Mouse (Mus musculus): ENCODE measurements around the gene Eif5a2.
A peak's percentile ranks its signal among the peaks of the same experiment; 100 is the strongest.
"Not testable (repeated sequence)": the region's sequence is repeated elsewhere in the genome, so short reads cannot be mapped to it uniquely, and the experiment has no call there.

Gene Eif5a2

DNA sequence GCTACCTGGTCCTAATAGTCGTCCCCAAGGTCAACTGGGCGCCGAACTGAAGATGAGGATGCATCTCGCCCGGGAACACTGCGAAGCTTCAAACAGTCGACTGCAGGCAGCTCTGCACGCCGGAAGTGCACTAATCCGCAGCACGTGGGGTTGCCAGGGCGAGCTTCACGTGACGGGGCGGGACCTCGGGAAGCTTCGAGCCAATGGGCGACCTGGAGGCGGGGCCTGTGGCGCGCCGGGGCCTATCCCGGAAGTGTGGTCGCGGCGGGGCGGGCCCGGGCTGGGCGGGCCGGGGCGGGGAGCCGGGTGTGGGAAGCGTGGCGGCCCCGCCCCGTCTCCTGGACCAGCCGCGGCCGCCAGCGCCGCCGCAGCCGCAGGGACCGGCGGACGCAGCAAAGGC, at the start of gene Eif5a2:
Gene Eif5a2 (plus strand): TSS at position 283 of the 400 bp plus-strand sequence.
- DNase-seq (ENCODE audit: low spot score): peak; percentile 95

DNA sequence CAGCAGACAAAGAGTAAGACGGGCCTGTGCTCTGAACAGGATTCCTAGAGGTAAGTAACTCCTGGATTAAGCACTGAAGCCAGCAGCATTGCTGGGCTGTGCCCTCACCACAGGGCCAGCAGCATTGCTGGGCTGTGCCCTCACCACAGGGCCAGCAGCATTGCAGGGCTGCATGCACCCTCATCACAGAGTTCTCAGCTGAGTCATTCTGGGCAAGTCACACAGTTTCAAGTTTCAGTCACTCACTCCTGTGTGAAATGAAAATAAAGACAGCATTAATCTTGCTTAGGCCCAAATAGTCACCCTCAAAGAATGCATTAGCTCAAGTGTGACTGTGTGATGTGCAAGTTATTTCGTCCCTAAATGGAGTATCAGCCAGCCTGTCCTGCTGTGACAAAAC, 46.4 kb upstream of the Eif5a2 start:
- DNase-seq (ENCODE audit: low spot score): no peak

DNA sequence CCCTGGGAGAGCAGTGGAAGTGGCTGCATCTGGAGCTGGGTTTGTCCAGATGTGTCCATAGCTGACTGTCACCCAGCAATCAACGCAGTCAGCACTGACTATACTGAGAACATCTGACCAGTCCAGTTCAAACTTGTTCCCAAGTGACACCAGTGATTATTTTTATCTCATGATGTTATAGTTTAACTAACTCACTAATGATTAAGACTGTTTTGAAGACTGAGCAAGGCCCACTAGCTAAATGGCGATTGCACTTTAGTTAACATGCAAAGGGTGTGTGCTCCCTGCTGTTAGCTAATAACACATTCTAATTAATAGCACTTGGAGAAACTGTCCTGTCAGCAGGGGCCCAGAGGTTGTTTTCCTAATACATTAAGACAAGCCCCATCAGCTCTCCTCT, 44.1 kb upstream of the Eif5a2 start:
- no peak for DNase-seq (ENCODE audit: low spot score)

DNA sequence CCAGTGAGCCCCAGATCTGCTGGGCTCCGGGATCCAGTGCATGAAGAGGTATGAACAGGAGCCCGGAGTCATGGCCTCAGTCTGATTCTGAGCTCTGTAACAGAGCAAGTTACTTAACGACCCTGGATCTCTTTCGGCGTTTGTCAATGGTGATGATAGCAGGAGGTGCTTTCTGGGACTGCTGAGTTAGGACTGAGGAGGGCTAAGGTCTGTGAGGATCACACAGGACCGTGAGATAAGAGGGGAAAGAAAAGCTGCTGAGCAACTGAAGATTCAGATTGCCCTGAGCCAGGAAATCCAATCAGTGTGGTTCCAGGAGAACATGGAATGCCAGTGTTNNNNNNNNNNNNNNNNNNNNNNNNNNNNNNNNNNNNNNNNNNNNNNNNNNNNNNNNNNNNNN, 40.7 kb upstream of the Eif5a2 start:
- DNase-seq (ENCODE audit: low spot score): no peak

DNA sequence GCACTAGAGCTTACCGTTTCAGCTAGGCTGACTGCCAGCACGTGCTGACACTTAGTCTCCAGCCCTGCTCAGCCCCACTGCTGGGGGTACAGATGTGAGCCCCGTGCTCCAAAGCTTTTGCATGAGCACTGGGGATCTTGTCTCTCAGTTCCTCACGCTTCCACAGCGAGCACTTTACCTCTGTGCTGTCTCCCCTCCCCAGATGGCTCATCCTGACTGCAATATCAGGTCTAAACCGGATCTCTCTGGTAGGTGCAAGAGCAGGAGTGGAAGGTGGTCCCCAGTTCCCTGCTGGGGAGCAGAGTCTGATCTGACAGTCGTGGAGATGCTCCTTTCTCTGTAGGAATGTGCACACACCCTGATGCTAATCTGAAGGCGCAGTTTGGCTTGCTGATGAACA, 37.8 kb upstream of the Eif5a2 start:
- DNase-seq (ENCODE audit: low spot score): no peak

DNA sequence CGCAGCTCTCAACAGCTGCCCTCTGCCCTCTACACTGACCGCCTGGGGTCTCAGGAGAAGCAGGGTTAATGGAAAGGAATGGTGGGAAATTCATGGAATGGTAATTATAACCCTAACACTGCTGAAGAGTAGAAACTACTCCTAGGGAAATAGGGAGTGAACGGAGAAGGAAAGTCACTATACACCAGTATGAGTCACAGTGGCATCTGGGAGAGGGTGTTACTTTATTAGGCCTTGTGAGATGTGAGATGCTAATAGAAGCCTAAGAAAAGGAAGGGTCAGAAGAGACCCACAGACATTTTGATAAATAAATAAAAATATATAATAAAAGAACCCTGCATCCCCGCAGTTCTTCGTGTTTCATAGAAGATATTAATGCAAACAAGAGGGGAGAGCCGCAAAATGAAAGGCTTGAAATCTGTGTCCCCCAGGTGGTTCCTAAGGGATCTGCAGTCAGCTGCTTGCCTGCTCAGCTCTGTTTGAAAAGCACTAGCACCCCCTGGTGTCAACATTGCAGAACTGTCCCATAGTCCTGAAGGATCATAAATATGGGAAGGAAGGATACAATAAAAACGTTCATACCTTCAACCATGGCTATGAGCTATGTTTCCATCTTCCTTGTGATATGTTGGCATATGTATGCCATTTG, 35.1 kb upstream of the Eif5a2 start:
- peak; percentile 62 for DNase-seq (ENCODE audit: low spot score)

DNA sequence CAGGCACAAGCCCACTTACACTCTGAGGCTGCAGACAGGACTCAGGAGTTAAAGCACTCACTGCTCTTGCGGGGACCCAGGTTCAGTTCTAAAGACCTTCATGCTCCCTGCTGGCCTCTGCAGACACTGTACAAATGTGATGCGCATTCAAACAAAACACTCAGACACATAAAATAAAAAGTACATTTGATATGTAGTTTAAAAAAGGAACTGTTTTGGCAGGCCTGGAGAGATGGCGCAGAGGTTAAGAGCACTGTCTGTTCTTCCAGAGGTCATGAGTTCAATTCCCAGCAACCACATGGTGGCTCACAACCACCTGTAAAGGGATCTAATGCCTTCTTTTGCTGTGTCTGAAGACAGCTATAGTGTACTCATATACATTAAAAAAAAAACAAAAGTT, 32.9 kb upstream of the Eif5a2 start:
- no peak for DNase-seq (ENCODE audit: low spot score)

DNA sequence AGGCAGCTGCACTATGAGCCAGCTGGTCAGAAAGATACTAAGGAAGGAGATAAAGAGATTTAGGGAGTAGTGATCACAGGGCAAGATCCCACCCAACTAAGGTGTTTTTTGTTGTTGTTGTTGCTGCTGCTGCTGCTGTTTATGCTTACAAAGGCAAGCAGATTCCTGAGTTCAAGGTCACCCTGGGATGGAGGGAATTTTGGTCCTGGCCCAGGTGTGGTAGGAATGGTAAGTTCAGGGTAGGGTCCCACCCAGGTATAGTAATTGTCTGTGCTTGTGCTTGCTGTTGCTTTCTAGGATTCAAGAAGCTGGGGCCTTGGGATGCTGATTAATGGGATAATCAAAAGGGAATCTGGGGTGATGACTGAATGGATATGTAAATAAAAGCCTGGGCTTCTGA, 32.1 kb upstream of the Eif5a2 start:
- DNase-seq (ENCODE audit: low spot score): no peak

DNA sequence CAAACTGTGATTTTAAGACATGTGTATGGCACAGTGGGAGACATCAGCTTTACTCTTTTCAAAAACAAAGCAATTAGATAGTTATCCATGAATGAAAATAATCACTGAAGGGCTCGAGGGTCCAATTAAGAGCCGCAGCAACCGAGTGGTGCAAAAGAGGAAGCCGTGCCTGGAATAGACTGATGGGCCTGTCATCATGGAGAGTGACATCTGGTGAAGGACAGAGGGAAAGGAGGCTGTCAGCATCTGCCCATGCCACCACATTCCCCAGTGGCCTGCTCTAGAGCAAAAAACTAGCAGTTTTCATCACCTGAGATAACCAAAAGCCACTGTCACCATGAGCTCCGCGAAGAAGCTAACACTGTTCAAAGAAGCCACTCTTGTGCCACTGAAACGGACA, 25.6 kb upstream of the Eif5a2 start:
- DNase-seq (ENCODE audit: low spot score): no peak

DNA sequence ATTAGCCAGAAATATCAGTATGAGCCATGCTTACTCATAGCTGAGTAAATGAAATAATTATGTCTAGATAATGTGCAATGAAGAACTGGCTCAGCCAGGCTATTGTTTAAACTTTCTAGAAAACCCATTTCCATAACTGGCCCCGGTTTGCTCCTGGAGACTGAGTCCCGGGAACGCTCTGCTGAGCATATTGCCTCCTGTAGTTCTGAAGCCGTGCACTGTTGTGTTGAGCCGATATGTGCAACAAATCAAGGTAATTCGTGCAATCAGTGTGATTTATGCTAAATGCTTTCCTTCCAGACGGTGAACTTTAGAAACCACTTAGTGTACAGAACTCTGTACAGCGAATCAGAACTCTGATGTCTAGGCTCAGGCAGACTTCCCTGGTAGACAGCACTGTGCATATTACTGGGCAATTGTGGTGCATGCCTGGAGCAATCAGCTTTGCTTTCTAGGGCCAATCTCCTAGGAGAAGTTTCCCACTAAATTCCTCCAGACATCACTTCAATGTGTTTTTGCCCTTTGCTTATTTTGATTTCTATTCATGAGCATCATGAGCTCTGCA, 19.8 kb upstream of the Eif5a2 start:
- no peak for DNase-seq (ENCODE audit: low spot score)

DNA sequence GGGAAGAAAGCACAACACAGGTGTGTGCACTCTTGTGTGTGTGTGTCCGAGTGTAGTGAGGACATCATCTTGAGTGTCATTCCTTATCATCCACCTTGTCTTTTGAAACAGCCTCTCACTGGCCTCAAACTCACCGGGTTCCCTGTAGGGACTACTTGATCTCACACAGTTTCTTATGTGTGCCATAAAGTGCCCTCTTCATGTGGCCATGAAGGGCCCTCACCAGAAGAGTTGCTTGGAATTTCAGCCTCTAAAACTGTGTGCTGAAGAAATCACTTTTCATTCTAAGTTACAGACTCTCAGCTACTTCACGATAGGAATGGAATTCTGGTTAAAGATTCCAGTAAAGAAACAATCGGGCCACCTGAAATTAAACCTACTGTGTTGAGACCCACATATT, 14.1 kb upstream of the Eif5a2 start:
- DNase-seq (ENCODE audit: low spot score): no peak

DNA sequence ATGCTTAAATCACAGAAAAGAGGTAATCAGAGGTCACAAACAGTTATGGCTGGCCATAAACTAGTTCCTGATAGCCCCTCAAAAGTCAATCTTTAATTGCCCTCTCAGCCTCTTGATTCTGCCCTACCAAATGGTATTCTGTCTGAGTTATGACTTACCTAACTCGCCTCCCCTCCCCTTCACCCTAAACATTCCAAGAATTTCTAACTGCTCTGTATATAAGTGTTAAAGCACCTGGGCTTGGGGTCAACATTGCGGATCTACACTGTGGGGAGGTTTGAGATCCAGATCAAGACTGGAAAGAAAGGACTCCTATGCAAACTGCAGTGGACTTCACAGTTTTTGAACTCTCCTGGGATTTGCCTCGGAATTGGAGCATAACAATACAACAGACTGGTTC, 12.9 kb upstream of the Eif5a2 start:
- DNase-seq (ENCODE audit: low spot score): no peak

DNA sequence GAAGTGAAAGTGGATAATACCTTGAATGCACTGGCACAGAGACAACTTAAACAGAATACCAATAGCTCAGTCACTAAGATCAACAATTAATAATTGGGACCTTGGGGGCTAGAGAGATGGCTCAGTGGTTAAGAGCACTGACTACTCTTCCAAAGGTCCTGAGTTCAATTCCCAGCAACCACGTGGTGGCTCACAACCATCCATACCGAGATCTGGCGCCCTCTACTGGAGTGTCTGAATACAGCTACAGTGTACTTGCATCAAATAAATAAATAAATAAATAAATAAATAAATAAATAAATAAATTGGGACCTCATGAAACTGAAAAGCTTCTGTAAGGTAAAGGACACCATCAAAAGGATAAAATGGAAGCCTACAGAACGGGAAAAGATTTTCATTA, 8.2 kb upstream of the Eif5a2 start:
- DNase-seq (ENCODE audit: low spot score): not testable (repeated sequence)

DNA sequence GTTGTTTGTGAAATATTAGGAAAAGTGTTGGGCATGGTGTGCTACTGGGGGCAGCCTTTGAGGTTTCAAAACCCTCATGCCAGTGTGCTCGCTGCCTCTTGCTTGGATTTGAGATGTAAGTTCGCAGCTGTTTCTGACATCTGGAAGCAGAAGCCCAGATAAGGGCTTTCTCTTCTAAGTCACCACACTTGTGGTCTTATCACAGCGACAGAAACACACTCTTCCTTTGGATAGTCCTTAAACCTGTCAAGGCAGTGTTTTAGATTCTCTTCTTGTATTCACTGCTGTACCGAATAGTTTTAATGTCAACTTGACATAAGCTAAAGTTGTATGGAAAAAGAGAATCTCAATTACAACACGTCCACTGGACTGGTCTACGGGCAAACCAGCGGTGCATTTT, 5.7 kb upstream of the Eif5a2 start:
- DNase-seq (ENCODE audit: low spot score): no peak

DNA sequence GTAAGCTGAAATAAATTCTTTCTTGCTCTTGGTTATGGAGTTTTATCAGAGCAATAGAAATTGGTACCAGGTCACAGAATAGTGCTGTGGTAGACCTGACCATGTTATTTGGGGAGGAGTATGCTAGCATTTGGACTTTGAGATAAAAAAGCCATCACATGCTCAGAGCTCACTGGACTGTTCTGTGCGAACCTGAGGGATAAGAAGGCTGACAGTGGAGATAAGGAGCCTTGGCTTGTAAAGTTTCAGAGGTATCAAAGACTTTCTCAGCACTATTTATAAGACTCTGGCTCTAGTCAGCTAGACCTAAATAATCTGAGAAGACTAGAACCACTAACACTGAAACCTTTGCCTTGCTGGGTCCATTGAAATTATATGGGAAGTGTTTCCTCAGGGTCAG, 5.1 kb upstream of the Eif5a2 start:
- no peak for DNase-seq (ENCODE audit: low spot score)

DNA sequence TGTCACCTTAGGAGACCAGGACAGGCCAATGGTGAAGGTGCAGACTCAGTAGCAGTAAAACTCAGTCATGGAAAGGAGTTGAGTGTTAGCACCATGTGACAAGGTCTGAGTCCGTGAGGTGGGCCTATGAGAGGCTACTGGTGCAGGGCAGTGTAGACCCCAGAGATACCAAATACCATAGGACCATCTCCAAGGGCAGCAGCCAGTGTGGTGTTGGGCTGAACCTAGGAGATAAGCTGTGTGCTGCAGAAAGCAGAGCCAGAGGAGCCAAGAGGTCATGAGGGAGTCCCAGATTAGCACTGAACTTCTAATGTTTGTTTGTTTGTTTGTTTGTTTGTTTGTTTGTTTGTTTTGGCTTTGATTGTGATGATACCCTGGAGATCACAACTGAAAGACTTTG, 4.6 kb upstream of the Eif5a2 start:
- no peak for DNase-seq (ENCODE audit: low spot score)

DNA sequence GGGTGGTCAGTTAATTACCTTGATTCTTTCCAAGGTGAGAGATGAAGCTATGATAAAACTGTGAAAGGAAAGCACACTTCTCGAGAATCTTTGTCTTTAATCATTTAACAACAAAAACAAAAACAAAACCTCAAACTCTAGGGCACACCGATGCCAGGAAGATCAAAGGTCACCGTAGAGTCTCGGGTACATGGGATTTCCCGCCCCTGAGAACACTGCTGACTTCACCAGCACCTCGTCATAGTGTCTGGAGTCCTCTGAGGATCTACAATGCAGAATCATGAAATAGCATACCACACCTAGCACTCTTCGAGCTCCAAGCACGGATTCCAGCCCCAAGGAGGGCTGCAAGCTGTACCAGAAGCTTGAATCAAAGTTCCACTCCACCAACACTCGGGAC, 565 bp upstream of the Eif5a2 start:
- peak; percentile 1 for DNase-seq (ENCODE audit: low spot score)

DNA sequence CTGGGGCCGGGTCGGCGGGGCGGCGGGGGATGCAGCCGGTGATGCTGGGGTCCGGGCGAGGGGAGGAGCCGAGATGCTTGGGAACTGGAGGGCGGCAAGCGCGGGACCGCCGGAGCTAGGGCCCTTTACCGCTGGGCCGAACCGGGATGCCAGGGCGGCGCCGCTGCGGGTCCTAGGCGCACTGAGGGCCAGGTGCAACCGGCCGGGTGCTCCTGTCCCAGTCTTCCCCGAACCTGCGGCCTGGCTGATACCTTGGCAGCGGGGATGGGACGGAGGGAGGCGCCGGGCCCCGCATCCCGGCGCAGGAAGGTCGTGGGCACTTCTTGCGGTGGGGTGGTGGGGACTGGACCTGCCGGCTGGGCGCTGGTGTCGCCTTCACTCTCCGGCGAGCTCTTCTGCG, 346 bp downstream of the Eif5a2 start:
- DNase-seq (ENCODE audit: low spot score): no peak

DNA sequence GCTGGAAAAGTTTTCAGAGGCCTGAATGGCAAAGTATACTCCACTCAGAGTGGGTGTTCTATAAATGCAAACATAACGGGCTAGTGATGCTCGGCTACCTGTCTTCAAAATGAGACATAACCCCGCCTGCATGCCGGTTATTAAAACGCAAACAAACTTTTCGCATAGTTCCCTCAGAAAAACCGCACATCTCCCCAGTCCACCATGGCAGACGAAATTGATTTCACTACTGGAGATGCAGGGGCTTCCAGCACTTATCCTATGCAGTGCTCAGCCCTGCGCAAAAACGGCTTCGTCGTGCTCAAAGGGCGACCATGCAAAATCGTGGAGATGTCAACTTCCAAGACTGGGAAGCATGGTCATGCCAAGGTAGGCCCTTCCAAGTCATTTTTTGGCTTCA, 772 bp downstream of the Eif5a2 start:
- DNase-seq (ENCODE audit: low spot score): no peak

DNA sequence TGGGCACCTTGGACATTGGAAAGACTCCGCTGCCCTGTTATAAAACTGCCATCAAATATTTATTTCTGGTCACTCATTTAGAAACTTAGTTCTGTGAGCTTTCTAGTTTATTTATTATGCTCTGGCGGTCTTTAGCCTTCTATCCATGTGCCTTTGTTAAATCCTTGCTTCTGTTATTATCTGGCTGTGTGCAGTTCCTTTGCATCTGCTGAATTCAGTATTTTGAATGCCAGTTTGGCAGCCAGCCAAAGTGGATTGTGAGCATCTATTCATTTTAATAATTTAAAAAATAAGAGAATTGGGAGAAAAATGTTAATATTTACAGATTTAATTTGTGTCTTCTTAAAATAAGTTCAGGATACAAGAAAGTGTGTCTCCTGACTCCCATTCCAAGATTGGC, 3.1 kb downstream of the Eif5a2 start:
- no peak for DNase-seq (ENCODE audit: low spot score)

DNA sequence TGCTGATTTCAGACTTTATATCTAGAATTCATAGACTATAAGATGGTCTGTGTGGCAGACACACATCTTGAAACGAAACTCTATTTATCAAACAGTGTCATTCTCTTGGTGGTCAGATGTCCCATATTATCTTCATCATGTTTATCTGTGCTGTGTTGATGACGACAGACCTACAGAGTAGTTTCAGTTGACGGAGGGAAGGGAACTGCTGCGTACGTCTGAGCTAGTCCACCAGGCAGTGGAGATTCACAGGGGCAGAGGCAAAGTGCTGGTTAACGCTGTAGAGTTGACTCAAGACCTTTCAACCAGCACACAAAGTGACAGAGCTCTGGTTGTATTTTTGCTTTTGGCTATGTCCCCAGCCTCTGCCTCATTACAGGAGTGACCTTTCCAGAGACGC, 13.8 kb downstream of the Eif5a2 start:
- no peak for DNase-seq (ENCODE audit: low spot score)

DNA sequence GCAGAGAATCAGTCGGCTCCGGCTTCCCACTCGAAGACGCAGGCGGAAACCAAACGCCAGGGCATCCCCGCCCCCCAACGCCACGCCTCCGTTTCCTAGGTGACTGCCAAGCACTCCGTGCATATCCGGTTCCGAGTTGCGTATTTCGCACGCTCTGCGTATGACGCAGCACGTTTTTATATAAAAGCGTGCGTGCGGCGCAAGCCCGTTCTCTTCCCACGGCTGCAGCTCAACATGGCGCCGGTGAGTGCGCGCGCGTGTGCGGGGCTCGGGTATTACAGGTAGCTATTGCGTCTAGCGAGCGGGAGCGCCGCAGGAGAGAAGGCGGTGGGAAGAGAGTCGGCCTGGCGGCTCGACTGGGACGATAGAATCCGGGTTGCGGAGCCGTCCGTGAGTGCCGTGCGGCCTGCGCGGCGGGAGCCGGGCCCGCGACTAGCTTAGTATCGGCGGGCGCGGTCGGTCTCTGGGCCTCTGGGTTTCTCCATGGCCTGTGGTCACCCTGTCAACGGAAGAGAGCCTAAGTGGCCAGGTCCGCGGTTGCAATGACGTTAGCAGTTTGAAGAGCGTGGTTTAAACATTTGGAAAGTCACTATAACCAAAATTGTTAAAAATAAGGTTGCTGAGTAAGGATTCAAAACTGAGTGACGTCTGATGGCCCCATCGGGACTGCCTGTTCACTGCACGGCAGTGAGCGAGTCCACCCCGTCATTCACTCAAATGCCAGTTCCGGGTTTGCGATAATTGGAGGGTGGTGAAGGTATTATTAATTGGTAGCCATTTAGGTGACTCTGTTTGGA, 24.4 kb downstream of the Eif5a2 start, which contains the start of gene Rpl22l1:
Gene Rpl22l1 (plus strand): TSS at position 136 of the 797 bp plus-strand sequence.
- peak; percentile 98 for DNase-seq (ENCODE audit: low spot score)

DNA sequence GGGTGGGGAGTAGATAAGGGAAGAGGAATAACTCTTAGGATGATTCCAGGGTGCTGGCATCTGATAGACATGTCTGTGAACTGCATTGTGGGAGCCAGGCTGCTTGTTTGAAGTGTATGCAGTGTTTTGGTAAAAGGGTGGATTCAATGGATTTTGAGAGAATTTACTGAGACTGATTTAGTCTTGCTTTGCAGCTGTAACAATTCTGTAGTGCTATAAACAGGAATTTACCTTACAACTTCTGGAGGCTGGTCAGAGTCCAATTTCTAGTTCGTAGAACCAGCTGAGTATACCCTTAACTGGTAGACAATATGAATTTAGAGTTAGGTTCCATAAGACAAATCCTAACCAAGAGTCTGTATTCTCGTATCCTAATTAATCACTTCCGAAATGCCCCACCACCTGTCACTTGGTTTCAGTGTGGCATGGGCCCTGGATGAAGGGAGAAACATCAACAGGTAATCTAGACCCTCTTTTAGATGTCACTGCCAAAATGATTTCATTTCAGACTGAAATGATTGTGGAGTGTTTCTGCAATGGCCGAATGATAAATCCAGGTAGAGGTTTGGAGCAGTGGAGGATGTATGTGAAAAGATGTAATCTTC, 27.1 kb downstream of the Eif5a2 start:
- no peak for DNase-seq (ENCODE audit: low spot score)

Measured in T-cell, adult 2 months (primary cell).